Mouse (Mus musculus): ENCODE data around the gene Acer2.
"Not testable (repeated sequence)": the region's sequence is repeated elsewhere in the genome, so short reads cannot be mapped to it uniquely, and the experiment has no call there.

Acer2 gene

DNA sequence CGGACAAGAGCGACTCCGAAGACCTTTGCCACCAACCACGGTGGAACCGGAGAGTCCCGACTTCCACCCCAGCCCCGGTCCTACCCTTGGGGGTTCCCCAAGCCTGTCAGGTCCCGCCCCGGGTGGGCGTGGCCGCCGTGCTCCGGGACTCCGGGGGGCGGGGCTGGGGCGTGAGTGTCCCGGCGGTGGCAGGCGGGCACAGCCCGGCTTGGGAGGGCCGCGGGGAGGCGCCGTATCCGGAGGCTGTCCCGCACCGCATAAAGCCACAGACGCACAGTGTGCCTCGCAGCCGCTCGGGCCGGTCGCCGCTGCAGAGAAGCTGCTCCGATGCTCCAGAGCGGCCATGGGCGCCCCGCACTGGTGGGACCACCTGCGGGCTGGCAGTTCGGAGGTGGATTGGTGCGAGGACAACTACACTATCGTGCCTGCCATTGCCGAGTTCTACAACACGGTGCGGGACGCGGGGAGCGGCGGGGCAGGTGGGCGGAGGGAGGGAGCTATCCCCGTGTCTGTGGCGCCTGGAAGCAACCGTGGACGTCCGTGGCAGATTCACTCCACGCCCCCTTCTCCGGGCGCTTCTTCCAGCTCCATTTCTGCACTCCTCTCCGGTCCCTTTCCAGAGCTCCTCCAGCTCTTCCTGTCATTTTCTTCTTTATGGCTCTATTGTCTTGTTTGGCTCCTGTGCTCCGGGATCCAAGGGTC, at the start of gene Acer2:
Gene Acer2, plus strand, starts transcription at position 251 of the 702 bp plus-strand sequence.
- DNase-seq (ENCODE audit: low read depth, low spot score), result peak; percentile 65

DNA sequence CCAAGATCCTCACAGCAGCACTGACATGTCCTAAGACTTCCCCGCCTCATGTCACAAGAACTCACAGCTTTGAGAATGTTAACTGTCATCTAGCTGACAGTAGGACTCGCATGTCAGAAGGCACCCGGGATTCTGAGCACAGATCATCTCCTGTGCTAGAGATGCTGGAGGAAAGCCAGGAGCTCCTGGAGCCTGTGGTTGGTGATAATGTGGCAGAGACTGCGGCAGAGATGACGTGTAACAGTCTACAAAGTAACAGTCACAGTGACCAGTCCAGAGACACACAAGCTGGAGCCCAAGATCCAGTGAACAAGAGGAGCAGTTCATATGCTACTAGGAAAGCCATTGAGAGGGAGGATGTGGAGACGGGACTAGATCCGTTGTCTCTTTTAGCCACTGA, 49.1 kb upstream of the Acer2 start:
- no peak for DNase-seq (ENCODE audit: low read depth, low spot score)

DNA sequence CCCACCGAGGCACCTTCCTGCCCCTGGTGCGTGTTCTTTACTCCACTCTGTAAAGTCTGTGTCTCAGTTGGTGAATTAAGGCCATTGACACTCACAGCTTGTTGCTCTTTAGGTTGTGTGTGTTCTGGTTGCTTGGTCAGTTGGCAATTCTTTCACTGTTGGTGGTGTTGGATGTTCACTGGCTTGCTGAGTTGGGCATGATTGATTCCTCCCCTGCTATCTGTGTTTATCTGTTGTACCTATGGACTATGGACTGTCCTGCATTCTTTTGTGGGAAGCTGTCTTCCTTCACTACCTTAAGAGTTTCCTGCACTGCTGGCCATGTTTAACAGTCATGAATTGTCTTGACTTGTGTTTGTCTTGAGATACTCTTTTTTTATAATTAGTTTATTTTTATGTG, 42.3 kb upstream of the Acer2 start:
- DNase-seq (ENCODE audit: low read depth, low spot score), result no peak

DNA sequence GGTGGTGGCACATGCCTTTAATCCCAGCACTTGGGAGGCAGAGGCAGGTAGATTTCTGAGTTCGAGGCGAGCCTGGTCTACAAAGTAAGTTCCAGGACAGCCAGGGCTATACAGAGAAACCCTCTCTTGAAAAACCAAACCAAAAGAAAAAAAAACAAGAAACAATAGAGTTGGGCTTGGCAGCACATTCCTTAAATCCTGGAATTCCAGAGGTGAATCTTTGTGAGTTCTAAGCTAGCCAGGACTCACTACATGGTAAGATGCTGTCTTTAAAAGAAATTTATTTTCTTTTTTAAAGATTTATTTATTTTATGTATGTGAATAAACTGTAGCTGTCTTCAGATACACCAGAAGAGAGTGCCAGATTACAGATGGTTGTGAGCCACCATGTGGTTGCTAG, 33.1 kb upstream of the Acer2 start:
- DNase-seq (ENCODE audit: low read depth, low spot score), result not testable (repeated sequence)

DNA sequence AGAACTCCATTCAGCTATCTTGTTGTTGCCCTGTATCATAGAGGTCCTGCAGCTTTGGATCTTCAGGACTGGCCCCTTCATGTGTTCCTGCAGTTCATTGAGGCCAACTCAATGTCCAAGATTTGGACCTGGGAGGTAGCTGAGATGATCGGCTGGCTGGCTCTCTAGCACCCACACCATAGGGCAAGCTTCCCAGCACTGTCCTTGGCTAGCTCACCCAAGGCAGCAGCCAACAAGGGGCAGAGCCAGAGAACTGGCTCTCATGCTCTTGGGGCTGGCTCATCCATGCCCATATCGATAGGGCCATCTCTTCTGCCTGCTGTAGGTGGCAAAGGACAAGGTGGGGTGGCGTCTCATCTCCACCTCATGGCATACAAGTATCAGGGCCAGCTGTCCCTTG, 28.8 kb upstream of the Acer2 start:
- DNase-seq (ENCODE audit: low read depth, low spot score), result no peak

DNA sequence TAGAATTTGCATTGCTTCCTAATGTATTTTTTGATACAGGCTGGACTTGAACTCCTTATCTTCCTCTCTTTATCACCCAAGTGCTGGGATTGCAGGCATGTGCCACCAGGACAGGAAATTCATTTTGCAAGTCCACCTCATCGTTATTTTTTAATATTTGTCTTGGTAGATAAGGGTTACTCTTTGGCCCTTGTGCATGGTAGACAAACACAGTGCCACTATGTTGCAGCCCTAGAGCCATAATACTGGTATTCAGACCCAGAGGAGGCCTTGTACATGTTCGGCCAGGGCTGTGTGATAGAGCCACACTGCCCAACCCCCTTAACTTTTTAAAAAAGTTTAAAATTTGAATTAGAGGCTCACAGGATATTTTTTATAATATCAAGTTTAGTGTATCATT, 26.9 kb upstream of the Acer2 start:
- no peak for DNase-seq (ENCODE audit: low read depth, low spot score)

DNA sequence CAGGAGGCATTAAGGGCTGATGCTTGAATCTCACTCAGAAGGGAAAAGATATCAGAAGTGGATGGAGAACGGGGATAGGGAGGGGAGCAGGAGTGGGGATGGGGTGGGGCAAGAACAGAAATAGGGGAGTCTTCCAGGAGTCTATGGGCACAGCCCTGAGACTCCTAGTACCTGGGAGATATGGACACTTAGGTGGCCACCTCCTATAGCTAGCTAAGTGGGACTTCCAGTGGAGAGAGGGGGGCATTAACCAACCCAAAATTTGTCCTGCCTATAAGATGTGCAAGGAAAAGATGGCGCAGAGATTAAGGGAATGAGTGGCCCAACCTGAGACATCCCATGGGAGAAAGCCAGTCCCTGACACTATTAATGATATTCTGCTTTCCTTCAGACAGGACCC, 22.9 kb upstream of the Acer2 start:
- no peak for DNase-seq (ENCODE audit: low read depth, low spot score)

DNA sequence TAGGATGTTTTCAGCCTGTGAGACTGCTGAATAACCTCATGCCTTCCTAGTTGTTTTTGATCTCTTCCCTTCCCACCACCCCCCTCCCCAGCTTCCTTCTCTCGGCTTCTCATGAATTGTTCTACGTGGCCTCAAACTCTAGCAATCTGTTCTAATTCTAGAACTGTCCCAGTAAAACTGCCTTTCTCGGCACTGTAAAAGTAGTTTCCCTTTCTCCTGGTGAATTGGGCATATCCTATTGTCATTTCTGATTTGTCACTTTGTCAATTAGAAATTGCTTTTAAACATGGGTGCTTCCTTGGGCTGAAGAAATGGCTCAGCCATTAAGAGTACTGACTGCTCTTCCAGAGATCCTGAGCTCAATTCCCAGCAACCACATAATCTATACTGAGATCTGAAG, 22.2 kb upstream of the Acer2 start:
- DNase-seq (ENCODE audit: low read depth, low spot score), result no peak

DNA sequence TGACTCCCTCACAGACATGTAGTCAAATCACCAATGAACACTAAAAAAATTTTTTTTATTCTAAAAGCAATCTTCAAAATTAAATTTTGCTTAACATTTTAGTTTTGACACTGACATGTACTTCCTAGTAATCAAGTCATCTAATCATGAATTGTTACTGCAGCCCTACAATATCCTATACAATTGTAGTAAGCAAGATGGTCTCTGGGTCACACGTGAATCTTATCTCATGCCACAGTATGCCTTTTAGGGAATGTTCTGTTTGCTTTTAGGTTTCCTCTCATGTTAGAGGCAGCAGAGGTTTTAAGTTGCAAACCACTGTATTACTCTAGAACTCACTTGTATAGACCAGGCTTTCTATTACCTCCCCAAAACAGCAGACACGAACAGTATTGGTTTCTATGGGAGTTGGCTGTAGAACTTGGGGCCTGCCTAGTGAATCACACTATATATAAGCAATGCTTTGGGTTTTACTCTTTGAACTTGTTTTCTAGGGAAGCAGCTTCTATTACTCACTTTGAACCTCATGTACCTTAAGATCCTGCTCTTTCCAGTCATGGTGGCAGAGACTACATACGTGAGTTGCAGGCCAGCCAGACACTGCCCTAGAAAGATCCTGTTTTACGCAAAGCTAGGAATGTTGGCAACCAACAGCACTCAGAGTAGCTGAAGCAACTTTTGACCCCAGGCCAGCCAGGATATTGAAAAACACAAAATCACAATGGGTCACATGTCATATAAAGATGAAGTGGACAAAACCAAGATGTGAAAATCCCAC, 21.2 kb upstream of the Acer2 start:
- DNase-seq (ENCODE audit: low read depth, low spot score), result no peak

DNA sequence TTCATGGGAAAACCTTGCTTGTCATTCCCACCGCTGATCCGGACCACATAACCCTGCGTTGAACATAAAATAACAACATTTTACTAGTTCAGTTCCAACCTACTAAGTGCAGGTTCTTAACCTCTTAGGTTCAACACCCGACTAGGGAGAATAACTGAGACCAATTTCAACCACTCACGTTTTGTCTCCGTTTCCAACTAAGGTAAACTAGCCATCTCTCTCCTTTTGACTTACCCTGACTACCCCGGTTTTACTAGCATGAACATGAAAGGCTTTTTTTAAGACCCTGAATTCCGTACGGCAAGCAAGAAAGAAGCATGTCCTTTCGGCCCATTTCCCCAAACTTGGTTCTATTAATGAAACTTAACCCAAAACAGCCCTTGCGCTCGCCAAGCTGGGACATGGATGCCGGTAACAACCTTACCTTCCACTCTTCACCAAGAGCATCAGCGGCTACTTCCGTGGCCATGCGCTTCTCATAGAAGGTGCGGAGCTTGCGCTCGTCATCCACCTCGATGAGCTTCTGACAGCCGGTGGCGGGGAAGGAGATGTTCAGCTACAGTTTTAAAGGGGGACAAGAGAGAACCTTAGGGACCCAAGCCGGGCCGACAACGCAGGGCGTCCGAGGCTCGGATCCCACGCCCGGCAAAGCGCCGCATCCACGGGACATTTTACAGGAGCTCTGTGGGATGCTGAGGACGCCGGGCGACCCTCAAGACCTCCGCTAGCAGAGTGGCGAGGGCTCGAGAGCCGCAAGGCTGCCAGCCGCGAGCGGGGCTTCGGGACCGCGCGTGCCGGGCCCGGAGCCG, 17.7 kb upstream of the Acer2 start:
- peak; percentile 35 for DNase-seq (ENCODE audit: low read depth, low spot score)

DNA sequence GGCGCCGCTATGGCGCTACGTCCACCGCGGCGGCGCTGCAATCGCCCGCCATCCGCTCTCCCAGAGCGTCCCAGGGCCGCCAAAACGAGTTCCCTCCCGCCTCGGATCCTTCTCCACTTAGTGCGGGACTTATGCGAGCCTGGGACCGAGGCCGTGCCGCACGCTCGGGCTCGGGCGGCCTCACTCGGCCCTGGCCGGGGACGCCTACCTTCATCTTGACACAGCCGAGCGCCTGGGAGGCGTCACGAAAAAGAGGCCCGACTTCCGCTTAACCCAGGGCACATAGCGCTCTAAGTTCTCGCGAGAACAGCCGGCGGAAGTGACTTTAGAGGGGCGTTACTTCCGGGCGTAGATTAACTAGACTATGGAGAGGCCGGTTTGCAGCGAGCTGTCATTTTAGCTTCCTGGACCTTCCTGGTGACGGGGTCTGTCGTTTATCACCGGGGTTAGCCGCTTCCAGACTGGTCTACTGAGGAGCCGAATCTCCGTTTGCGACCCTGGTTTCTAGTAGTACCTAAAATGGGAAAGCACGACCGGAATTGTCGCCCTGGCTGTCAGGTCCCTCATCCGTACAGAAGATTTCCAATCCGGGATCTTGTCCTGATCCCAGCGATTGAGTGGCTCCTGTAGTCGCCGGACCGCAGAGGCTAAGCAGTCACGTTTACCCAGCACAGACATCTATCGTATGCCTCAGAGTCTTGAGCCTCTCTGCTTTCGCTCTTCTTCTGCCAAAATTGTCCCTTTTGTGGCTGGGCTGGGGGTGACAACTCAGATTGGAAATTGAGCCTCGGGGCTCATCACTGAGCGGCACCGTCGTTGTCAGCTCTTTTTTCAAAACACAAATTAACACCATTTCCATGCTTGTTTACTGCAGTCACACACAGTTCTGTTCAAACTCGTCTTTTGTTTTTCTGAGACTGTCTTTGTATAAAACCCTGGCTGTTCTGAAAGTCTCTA, 16.8 kb upstream of the Acer2 start, which contains the start of gene Rps6:
Gene Rps6, minus strand, starts transcription at position 300 of the 957 bp plus-strand sequence.
- DNase-seq (ENCODE audit: low read depth, low spot score), result peak; percentile 94

DNA sequence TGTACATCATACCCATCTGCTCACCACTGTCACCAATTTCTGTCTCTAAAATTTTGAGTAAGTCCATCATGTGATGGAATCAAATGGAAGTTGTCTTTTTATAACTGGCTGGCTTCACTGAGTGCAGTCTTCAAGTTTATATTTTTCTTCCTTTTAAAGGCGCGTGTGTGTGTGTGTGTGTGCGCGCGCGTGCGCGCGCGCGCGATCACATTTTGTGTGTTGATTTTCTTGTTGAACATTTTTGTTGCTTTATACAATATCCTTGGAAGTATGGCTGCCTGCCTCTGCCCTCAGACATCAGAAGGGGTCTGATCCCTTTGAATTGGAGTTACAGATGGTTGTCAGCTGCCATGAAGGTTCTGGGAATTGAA, 16.1 kb upstream of the Acer2 start:
- DNase-seq (ENCODE audit: low read depth, low spot score), result no peak

DNA sequence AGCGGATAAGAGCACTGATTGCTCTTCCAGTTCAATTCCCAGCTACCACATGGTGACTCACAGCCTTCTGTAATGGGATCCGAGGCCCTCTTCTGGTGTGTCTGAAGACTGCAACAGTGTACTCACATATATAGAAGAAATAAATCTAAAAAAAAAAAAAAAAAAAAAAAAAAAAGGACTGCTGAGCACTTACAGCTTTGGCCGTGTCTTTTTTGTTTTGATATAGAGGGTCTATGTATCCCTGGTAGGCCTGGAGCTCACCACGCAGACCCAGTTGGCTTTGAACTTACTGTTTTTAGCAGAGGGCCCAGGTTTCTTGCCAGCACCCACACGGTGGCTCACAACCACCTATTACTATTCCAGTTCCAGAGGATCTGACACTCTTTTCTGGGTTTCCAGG, 10.1 kb upstream of the Acer2 start:
- no peak for DNase-seq (ENCODE audit: low read depth, low spot score)

DNA sequence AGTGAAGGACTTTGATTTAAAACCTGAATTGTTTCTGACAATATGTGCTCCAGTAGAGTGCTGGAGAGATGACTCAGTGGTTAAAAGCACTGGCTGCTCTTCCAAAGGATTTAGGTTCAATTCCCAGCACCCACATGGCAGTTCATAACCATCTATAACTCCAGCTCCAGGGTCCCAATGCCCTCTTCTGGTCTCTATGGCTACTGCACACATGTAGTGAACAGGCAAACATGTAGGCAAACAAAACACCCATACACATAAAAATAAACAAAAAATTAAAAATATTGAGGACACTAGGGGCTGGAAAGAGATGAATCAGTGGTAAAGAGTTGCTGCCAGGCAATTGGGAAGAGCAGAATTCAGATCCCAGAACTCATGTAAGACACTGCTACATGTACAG, 2.2 kb upstream of the Acer2 start:
- no peak for DNase-seq (ENCODE audit: low read depth, low spot score)

DNA sequence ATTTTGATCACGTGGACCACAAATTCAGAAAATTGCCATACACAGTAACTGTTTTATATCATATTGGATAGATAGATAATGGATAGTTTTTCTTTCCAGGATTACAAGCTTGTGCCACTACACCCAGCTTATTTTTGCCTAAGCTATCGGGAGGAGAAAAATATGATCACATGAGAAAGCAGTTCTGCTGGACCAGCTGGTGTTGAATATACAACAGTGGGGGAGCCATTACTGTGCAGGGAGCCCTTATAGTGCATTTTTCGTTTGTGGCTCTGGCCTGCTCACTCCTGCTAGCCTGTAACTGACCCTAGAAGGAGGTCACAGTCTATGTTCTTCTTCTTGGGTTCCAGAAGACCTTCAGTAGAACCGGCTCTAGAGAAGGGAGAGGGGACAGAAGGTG, 1.1 kb upstream of the Acer2 start:
- DNase-seq (ENCODE audit: low read depth, low spot score), result no peak

DNA sequence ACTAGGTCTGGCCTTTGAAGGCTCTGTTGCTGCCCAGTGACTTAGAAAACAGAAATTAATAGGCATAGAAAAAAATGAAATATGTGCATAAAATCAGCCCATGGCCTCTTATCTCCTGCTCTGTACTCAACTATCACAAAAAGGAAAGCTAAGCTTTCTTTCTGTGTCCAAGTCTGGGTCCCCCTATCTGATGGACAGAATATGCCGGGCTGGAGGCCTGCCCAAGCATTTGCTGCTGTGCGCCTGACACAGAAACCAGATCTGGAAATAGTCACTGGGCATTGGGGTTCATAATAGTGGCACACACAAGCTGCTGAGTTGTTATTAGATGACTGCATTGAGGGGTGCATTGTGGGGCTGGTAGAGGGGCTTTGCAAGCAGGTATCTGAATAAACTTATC, 5.3 kb downstream of the Acer2 start:
- no peak for DNase-seq (ENCODE audit: low read depth, low spot score)

DNA sequence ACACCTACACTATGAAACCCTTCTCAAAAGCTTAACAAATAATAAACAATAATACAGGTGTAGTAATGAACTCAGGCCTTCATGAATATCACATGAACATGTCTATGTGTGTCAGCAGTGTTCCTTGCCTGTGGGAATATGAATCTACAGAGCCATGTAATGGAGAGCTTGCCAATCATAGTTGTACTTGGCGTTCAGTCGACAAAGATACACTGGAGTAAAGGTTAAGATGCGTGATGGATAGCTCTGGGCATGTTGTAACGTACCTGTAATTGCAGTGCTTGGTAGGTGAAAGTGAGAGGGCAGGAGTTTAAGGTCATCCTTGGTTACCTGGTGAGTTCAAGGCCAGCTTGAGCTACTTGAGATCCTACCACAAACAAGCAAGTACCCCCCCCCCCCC, 7.0 kb downstream of the Acer2 start:
- DNase-seq (ENCODE audit: low read depth, low spot score), result no peak

DNA sequence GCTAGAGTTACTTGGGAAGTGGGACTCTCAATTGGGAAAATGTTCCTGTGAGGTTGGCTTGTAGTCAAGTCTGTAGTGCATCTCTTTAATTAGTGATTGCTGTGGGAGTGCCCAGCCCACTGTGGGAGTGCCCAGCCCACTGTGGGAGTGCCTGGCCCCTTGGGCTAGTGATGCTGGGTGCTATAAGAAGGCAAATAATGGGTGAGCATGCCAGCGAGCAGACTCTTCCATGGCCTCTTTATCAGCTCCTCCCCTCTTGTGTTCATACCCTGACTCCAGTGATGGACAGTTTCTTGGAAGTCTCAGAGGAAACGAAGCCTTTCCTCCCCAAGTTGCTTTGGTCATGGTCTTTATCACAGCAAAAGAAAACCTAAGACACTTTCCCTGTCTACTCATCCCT, 8.2 kb downstream of the Acer2 start:
- DNase-seq (ENCODE audit: low read depth, low spot score), result no peak

DNA sequence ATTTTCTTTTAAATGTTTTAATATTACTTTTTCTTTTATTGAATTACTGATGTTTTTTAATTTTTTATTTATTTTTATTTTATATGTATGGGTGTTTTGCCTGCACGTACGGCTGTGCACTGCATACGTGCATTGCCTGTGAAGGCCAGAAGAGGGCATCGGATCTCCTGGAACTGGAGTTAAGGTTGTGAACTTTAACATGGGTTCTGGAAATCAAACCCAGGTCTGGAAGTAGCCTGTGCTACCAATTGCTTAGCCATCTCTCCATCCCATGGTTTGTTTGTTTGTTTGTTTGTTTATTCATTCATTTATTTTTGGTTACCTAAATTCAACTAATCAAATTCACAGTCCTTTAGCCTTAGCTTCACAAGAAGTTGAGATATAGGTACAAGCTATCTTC, 10.7 kb downstream of the Acer2 start:
- no peak for DNase-seq (ENCODE audit: low read depth, low spot score)

DNA sequence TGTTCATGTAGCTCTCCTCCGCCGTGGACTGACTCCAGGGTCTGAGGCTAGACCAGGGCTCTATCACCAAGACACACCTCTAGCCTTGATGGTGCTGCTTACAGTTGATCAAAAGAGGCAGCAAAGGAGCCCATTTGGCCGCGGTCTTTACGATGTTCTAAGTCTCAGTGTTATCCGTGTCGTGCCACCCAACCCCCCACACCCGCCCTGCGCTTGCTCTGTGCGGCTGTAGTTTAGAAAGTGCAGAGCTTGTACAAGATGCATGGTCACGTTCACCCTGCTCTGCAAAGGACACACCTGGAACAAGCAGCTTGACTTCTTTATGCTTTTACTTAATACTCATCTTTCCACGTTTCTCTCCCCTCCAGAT, 11.6 kb downstream of the Acer2 start:
- DNase-seq (ENCODE audit: low read depth, low spot score), result no peak

DNA sequence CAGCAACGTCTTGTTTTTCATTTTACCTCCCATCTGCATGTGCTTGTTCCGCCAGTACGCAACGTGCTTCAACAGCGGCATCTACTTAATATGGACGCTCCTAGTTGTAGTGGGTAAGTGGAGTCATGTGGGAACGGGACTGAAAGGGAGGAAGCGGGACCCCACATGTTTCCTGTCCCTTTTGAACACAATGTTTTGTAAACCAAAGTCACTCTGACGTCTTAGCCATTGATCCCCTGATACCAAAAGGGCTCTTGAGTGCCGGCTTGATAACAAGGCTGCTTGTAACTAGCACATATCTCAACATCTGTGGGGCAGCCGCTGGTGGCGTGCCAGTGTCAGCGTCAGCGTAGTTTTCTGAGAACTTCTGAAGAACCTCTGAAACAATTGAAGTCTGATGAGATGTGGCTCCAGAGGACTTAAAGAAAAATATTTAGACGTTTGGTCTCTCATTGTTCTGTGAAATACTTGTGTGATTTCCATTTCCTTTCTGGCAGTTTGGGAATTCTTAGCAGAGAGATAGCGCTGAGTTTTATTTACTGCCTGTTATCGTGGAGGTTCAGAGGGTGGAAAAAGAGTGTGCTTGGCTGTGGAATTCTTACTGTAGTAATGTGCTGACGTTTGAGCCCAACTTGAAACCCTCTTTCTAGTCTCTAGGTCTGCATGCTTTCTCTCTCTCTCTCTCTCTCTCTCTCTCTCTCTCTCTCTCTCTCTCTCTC, 12.1 kb downstream of the Acer2 start:
- no peak for DNase-seq (ENCODE audit: low read depth, low spot score)

Data from c-Kit-negative CD71-positive TER-119-positive erythroid progenitor cells, embryonic 14.5 days (primary cell).